Mouse (Mus musculus): ENCODE data around the gene Eef1a2. TPM values are rescaled to one million over a fixed set of nuclear protein-coding genes. Genes with fewer than 3 reads are reported as not detected.
A peak's percentile ranks its signal among the peaks of the same experiment; 100 is the strongest.
"Not testable (repeated sequence)": the region's sequence is repeated elsewhere in the genome, so short reads cannot be mapped to it uniquely, and the experiment has no call there.

Eef1a2 gene
- polyA plus RNA-seq, 1 experiment, result 0.60 TPM

DNA sequence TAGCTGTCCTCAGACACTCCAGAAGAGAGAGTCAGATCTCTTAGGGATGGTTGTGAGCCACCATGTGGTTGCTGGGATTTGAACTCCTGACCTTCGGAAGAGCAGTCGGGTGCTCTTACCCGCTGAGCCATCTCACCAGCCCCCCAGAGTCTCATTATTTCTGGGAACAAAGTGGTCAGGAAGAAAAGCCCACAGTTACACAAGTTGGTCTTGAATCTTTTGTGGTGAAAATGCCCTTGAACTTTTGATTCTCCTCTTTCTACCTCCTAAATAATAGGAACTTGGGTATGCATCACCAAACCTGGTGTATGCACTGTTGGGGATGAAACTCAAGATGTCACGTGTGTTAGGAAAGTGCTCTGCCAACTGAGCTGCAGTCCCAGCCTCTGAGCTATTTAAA is 35.1 kb upstream of the Eef1a2 start:
- Histone ChIP-seq H3K79me2 (ENCODE audit: control insufficient read depth, insufficient read depth) (no peaks in the 10 kb centered on the region), H3K36me3 (ENCODE audit: control insufficient read depth, insufficient read depth) (no peaks in the 10 kb centered on the region), H3ac (ENCODE audit: control insufficient read depth, insufficient read length) (no peak overlapping the region), H3K27me3 (ENCODE audit: control insufficient read depth, insufficient read depth, insufficient read length) (peaks cover 9% of the 10 kb centered on the region), H3K4me3 (no peak overlapping the region), H3K4me2 (ENCODE audit: low read depth) (no peak overlapping the region)
- no peak for TF ChIP-seq MYOG (IDR thresholded peaks at IDR 0.05; ENCODE audit: control insufficient read depth in 1 of 3, insufficient read depth in 1 of 3, insufficient read length in 2 of 3, low read depth in 2 of 3)
- no peak for TF ChIP-seq POLR2A (IDR thresholded peaks at IDR 0.05; ENCODE audit: insufficient read length, low read depth)
- no peak for TF ChIP-seq REST (IDR thresholded peaks at IDR 0.05; ENCODE audit: insufficient read depth, insufficient read length)
- TF ChIP-seq E2F4 (IDR thresholded peaks at IDR 0.05; ENCODE audit: insufficient read depth), result no peak
- TF ChIP-seq TCF12 (IDR thresholded peaks at IDR 0.05; ENCODE audit: insufficient read depth, poor library complexity, severe bottlenecking), result no peak
- no peak for TF ChIP-seq CEBPB (IDR thresholded peaks at IDR 0.05; ENCODE audit: insufficient read depth, poor library complexity, severe bottlenecking)
- TF ChIP-seq SRF (IDR thresholded peaks at IDR 0.05; ENCODE audit: control insufficient read depth, insufficient read length, low read depth), result no peak
- TF ChIP-seq TCF3 (IDR thresholded peaks at IDR 0.05; ENCODE audit: insufficient read length, low read depth), result no peak
- TF ChIP-seq POLR2AphosphoS2 (IDR thresholded peaks at IDR 0.05; ENCODE audit: insufficient read length, low read depth), result no peak
- no peak for TF ChIP-seq MAX (IDR thresholded peaks at IDR 0.05; ENCODE audit: low read depth)
- TF ChIP-seq USF1 (IDR thresholded peaks at IDR 0.05; ENCODE audit: low read depth), result no peak

DNA sequence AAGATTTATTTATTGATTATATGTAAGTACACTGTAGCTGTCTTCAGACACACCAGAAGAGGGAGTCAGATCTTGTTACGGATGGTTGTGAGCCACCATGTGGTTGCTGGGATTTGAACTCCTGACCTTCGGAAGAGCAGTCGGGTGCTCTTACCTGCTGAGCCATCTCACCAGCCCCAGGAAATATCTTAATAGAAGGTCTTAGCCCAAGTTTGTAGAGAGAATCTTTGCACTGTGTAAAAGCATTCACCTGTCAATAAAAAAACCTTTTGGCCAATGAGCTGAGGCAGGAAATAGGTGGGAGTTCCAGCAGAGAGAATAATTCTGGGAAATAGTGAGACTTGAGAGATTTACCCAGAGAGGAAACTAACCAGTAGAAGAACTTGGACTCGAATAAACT is 34.6 kb upstream of the Eef1a2 start:
- not testable (repeated sequence) for H3K79me2 ChIP-seq (ENCODE audit: control insufficient read depth, insufficient read depth); H3K27me3 ChIP-seq (ENCODE audit: control insufficient read depth, insufficient read depth, insufficient read length); H3K36me3 ChIP-seq (ENCODE audit: control insufficient read depth, insufficient read depth); H3K4me3 ChIP-seq; H3K4me2 ChIP-seq (ENCODE audit: low read depth); H3ac ChIP-seq (ENCODE audit: control insufficient read depth, insufficient read length)

DNA sequence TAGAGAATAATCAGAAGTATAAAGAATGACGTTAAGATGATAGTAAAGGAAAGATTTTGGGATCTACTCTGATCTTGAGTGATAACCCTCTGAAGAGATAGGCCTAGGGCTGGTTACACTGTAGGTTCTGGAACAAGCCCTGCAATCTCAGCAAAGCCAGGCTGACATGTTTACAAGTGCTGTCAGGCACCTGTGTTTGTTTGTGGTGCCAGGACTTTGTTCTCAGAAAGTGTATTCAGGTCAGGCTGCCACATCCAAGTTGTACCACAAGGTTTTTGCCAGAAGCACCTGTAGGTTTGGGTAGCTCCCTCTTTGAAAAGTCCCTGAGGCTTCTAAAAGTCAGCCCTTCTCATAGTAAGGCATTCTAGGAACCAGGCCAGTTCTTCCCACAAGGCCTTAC is 32.5 kb upstream of the Eef1a2 start:
- Histone ChIP-seq H3K4me3 (no peak overlapping the region), H3K4me2 (ENCODE audit: low read depth) (no peak overlapping the region), H3K79me2 (ENCODE audit: control insufficient read depth, insufficient read depth) (no peaks in the 10 kb centered on the region), H3K36me3 (ENCODE audit: control insufficient read depth, insufficient read depth) (no peaks in the 10 kb centered on the region), H3K27me3 (ENCODE audit: control insufficient read depth, insufficient read depth, insufficient read length) (no peaks in the 10 kb centered on the region), H3ac (ENCODE audit: control insufficient read depth, insufficient read length) (no peak overlapping the region)
- no peak for TF ChIP-seq MYOD1 (IDR thresholded peaks at IDR 0.05; ENCODE audit: control insufficient read depth in 1 of 3, insufficient read length in 2 of 3, low read depth in 2 of 3)
- no peak for TF ChIP-seq TCF3 (IDR thresholded peaks at IDR 0.05; ENCODE audit: insufficient read length, low read depth)
- TF ChIP-seq USF1 (IDR thresholded peaks at IDR 0.05; ENCODE audit: low read depth), result no peak
- no peak for TF ChIP-seq MAX (IDR thresholded peaks at IDR 0.05; ENCODE audit: low read depth)
- no peak for TF ChIP-seq E2F4 (IDR thresholded peaks at IDR 0.05; ENCODE audit: insufficient read depth)
- no peak for TF ChIP-seq MYOG (IDR thresholded peaks at IDR 0.05; ENCODE audit: control insufficient read depth in 1 of 3, insufficient read depth in 1 of 3, insufficient read length in 2 of 3, low read depth in 2 of 3)
- TF ChIP-seq CEBPB (IDR thresholded peaks at IDR 0.05; ENCODE audit: insufficient read depth, poor library complexity, severe bottlenecking), result no peak
- no peak for TF ChIP-seq POLR2AphosphoS2 (IDR thresholded peaks at IDR 0.05; ENCODE audit: insufficient read length, low read depth)
- TF ChIP-seq TCF12 (IDR thresholded peaks at IDR 0.05; ENCODE audit: insufficient read depth, poor library complexity, severe bottlenecking), result no peak
- no peak for TF ChIP-seq POLR2A (IDR thresholded peaks at IDR 0.05; ENCODE audit: insufficient read length, low read depth)
- TF ChIP-seq REST (IDR thresholded peaks at IDR 0.05; ENCODE audit: insufficient read depth, insufficient read length), result no peak
- TF ChIP-seq SRF (IDR thresholded peaks at IDR 0.05; ENCODE audit: control insufficient read depth, insufficient read length, low read depth), result no peak

DNA sequence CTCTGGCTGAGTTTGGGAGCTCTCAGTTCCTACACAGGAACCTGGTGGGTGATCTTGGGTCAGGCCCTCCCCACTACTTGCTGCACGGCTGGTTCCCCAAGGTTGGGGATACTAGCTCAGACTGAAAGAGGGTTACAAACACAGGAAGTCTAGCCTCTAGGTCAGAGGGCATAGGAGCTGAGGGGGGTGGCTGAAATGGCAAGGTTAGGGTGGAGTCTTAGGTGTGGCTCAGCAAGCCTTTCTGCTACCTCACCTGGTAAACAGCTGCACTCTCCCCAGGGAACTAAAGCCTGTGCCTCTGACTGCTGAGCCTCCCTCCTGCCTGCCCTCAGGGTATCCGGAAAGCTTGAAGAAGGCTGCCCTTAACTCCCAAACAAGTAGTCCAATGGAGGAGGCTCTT is 31.9 kb upstream of the Eef1a2 start:
- Histone ChIP-seq H3K79me2 (ENCODE audit: control insufficient read depth, insufficient read depth) (no peaks in the 10 kb centered on the region), H3K4me3 (peak overlapping the region; percentile 76), H3K27me3 (ENCODE audit: control insufficient read depth, insufficient read depth, insufficient read length) (no peaks in the 10 kb centered on the region), H3ac (ENCODE audit: control insufficient read depth, insufficient read length) (no peak overlapping the region), H3K36me3 (ENCODE audit: control insufficient read depth, insufficient read depth) (no peaks in the 10 kb centered on the region), H3K4me2 (ENCODE audit: low read depth) (peak overlapping the region; percentile 100)
- TF ChIP-seq SRF (IDR thresholded peaks at IDR 0.05; ENCODE audit: control insufficient read depth, insufficient read length, low read depth), result no peak
- no peak for TF ChIP-seq POLR2A (IDR thresholded peaks at IDR 0.05; ENCODE audit: insufficient read length, low read depth)
- TF ChIP-seq TCF3 (IDR thresholded peaks at IDR 0.05; ENCODE audit: insufficient read length, low read depth), result no peak
- TF ChIP-seq USF1 (IDR thresholded peaks at IDR 0.05; ENCODE audit: low read depth), result no peak
- TF ChIP-seq TCF12 (IDR thresholded peaks at IDR 0.05; ENCODE audit: insufficient read depth, poor library complexity, severe bottlenecking), result no peak
- TF ChIP-seq MYOD1 (IDR thresholded peaks at IDR 0.05; ENCODE audit: control insufficient read depth in 1 of 3, insufficient read length in 2 of 3, low read depth in 2 of 3), result no peak
- TF ChIP-seq REST (IDR thresholded peaks at IDR 0.05; ENCODE audit: insufficient read depth, insufficient read length), result no peak
- TF ChIP-seq MYOG (IDR thresholded peaks at IDR 0.05; ENCODE audit: control insufficient read depth in 1 of 3, insufficient read depth in 1 of 3, insufficient read length in 2 of 3, low read depth in 2 of 3), result no peak
- no peak for TF ChIP-seq POLR2AphosphoS2 (IDR thresholded peaks at IDR 0.05; ENCODE audit: insufficient read length, low read depth)
- TF ChIP-seq CEBPB (IDR thresholded peaks at IDR 0.05; ENCODE audit: insufficient read depth, poor library complexity, severe bottlenecking), result no peak
- TF ChIP-seq E2F4 (IDR thresholded peaks at IDR 0.05; ENCODE audit: insufficient read depth), result no peak
- no peak for TF ChIP-seq MAX (IDR thresholded peaks at IDR 0.05; ENCODE audit: low read depth)

DNA sequence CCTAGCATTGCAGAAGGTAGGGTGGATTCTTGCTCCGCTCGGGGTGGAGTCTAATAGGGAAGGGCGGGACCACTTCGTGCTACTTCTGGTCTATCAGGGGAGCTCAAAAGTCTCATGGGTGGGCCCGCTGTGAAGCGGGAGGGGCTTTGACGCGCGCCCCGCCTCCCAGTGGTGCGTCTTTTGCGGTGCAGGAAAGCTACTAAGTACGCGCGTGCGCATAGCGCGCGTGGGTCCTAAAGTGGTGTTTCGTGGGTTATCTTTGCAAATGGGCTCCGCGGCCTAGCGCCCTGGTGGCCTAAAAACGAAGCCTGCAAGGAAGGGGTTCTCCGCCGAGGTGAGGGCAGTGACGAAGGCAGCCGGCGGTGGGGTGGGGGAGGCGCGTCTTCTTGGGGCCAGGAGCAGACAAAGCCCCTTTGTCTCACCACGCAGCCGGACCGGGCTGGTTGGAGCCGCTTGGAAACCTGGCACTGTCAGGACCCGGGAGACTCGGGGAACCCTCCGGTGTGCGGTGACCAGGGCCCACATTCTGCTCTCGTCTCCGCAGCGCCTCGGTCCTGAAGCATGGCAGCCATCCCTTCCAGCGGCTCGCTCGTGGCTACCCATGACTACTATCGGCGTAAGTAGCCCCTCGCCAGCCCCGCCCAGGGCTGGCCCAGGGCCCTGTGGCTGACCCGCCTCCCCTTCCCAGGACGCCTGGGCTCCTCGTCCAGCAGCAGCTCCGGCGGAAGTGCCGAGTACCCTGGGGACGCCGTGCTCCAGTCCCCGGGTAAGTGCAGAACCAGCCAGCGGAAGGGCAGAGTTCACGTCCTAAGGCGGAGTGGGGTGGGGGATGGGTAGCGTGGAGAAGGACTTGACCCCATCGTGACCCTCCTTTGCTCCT is 30.5 kb upstream of the Eef1a2 start, which contains the start of gene Ppdpf:
Gene Ppdpf, plus strand, starts transcription at position 127 of the 880 bp plus-strand sequence.
- peak within 1 kb of the TSS; percentile 100 for H3K4me2 ChIP-seq (ENCODE audit: low read depth)
- TF ChIP-seq POLR2A (IDR thresholded peaks at IDR 0.05; ENCODE audit: insufficient read length, low read depth) (peak; percentile 74), MAX (IDR thresholded peaks at IDR 0.05; ENCODE audit: low read depth) (no peak), E2F4 (IDR thresholded peaks at IDR 0.05; ENCODE audit: insufficient read depth) (peak; percentile 30), POLR2AphosphoS2 (IDR thresholded peaks at IDR 0.05; ENCODE audit: insufficient read length, low read depth) (peak; percentile 83)

More for the DNA sequence above, 30.5 kb upstream of the Eef1a2 start, which contains the start of gene Ppdpf:
- Histone ChIP-seq H3K36me3 (ENCODE audit: control insufficient read depth, insufficient read depth) (no peaks in the 10 kb centered on the region), H3K27me3 (ENCODE audit: control insufficient read depth, insufficient read depth, insufficient read length) (no peaks in the 10 kb centered on the region), H3K79me2 (ENCODE audit: control insufficient read depth, insufficient read depth) (no peaks in the 10 kb centered on the region), H3ac (ENCODE audit: control insufficient read depth, insufficient read length) (peak within 1 kb of the TSS; percentile 21), H3K4me3 (peak within 1 kb of the TSS; percentile 76)
